Mouse (Mus musculus): ENCODE measurements around the gene Selp. TPM values are rescaled to one million over a fixed set of nuclear protein-coding genes. Genes with fewer than 3 reads are reported as not detected.

Selp gene
- polyA plus RNA-seq, 1 experiment from 2014 or later: not detected

Other genes with a start within 250 kb of the Selp start
- gene Scyl3, start 186.2 kb upstream of the Selp start, polyA plus RNA-seq (2016; fragmentation: Nextera tagmentation; extraction: Ambion mirVana): 15.5 and 16.3 TPM in 2 replicates
- gene BC055324, start 120.5 kb upstream of the Selp start, polyA plus RNA-seq (2016; fragmentation: Nextera tagmentation; extraction: Ambion mirVana): 47.2 and 47.8 TPM in 2 replicates
- 10.3 and 11.2 TPM in 2 replicates for gene Mettl18, start 120.4 kb upstream of the Selp start, polyA plus RNA-seq (2016; fragmentation: Nextera tagmentation; extraction: Ambion mirVana)
- not detected in 2 replicates for gene Sele, start 67.0 kb upstream of the Selp start, polyA plus RNA-seq (2016; fragmentation: Nextera tagmentation; extraction: Ambion mirVana)
- gene Sell, start 53.3 kb upstream of the Selp start, polyA plus RNA-seq (2016; fragmentation: Nextera tagmentation; extraction: Ambion mirVana): not detected in 2 replicates
- 0.27 and 0.36 TPM in 2 replicates for gene F5, start 36.6 kb downstream of the Selp start, polyA plus RNA-seq (2016; fragmentation: Nextera tagmentation; extraction: Ambion mirVana)
- gene Slc19a2, start 133.8 kb downstream of the Selp start, polyA plus RNA-seq (2016; fragmentation: Nextera tagmentation; extraction: Ambion mirVana): 11.2 and 12.2 TPM in 2 replicates
- 13.9 and 14.0 TPM in 2 replicates for gene Ccdc181, start 160.3 kb downstream of the Selp start, polyA plus RNA-seq (2016; fragmentation: Nextera tagmentation; extraction: Ambion mirVana)
- gene Nme7, start 188.9 kb downstream of the Selp start, polyA plus RNA-seq (2016; fragmentation: Nextera tagmentation; extraction: Ambion mirVana): 45.6 and 48.8 TPM in 2 replicates
- gene Blzf1, start 192.2 kb downstream of the Selp start, polyA plus RNA-seq (2016; fragmentation: Nextera tagmentation; extraction: Ambion mirVana): 24.9 and 26.7 TPM in 2 replicates